Mouse (Mus musculus): Measurements from ENCODE around the gene Capn11. TPM values are rescaled to one million over a fixed set of nuclear protein-coding genes. Genes with fewer than 3 reads are reported as not detected.

Capn11 gene
- total and polyA plus RNA-seq, 2 experiments from 2014 or later, result 0.14 to 0.42 TPM

DNA sequence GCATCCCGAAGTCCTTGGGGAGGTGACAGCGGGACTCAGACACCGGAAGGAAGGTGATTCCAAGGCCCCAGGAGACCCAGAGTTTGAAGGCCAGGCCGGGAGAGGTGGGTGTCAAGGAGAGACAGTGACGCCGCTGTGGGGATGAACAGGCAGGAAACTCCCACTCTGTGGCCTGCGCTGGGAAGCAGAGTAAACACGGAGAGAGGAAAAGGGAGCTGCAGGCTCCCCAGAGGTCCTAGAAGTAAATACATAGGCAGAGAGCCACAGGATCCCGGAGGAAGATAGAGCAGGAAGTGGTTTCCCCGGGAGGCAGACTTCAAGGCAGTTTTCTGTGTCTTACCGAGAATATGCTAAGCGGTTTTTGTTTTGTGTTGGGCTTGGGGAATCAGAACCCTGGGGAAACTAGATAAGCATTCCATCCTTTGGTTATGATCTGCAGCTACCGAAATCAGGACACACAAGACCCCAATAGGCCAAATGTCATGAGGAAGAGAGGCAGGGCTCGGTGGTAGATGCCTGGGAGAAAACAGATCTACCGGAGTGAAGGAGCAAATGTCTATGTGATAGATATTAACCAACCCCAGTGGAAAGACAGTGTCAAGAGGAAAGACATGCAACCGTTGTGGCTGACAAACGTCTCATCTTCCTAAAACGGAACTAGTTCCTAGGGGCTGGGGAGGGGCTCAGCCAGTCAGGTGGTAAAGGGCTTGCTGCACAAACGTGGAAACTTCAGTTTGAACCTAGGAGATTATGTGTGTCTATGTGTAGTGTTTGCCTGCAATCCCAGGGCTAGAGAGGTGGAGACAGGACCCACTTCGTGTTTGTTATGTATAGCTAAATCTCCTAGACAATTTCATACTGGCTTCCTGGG is 39.5 kb downstream of the Capn11 start:
- Histone ChIP-seq H3K4me3 (ENCODE audit: low read length) (no peak overlapping the region), H3K4me1 (ENCODE audit: insufficient read depth, low read length) (0 out of 2 replicates have a peak, but pooled peaks cover 2% of the 10 kb centered on the region), H3K36me3 (ENCODE audit: insufficient read depth, low read length) (no peaks in the 10 kb centered on the region), H3K9ac (replicated peaks; ENCODE audit: low read length) (no peak overlapping the region), H3K27me3 (ENCODE audit: insufficient read depth, low read length) (no peaks in the 10 kb centered on the region), H3K9me3 (ENCODE audit: low read length) (no peaks in the 10 kb centered on the region), H3K27ac (peak overlapping the region; percentile 5; the same call in 1 of the 2 replicates), H3K4me2 (ENCODE audit: low read depth, low read length) (peak overlapping the region; percentile 29)
- TF ChIP-seq CTCF (IDR thresholded peaks at IDR 0.05; ENCODE audit: low read depth), result no peak
- no peak for DNase-seq (ENCODE audit: low spot score)
- no peak for ATAC-seq
- 31% methylated on average over 20 of the region's 20 CpGs for WGBS

DNA sequence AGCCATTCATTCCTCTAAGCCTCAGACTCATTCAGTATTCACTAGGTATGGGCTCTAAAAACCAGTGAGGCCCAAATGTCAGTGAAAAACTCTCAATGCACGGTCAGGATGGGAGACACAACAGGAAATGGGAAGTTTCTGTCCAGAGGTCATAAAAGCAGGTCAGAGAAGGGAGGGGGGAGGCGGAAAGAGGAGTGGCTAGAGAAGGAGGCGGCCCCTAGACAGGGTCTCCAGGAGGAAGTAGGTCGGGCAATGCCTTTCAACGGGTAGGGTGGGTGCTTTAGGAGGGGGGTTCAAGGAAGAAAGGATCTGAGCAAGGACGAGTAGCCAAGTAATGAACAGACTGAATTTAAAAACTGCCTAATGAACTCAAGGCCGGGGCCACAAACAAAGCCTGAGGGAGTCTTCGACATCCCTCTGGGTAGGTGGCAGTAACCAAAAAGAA is 40.2 kb downstream of the Capn11 start:
- Histone ChIP-seq H3K9me3 (ENCODE audit: low read length) (no peaks in the 10 kb centered on the region), H3K4me1 (ENCODE audit: insufficient read depth, low read length) (0 out of 2 replicates have a peak, but pooled peaks cover 2% of the 10 kb centered on the region), H3K27me3 (ENCODE audit: insufficient read depth, low read length) (no peaks in the 10 kb centered on the region), H3K9ac (replicated peaks; ENCODE audit: low read length) (no peak overlapping the region), H3K4me2 (ENCODE audit: low read depth, low read length) (peak overlapping the region; percentile 29), H3K4me3 (ENCODE audit: low read length) (no peak overlapping the region), H3K36me3 (ENCODE audit: insufficient read depth, low read length) (no peaks in the 10 kb centered on the region), H3K27ac (peak overlapping the region; percentile 5; the same call in 1 of the 2 replicates)
- TF ChIP-seq CTCF (IDR thresholded peaks at IDR 0.05; ENCODE audit: low read depth), result no peak
- 29% methylated on average over 8 of the region's 8 CpGs for WGBS
- no peak for ATAC-seq
- no peak for DNase-seq (ENCODE audit: low spot score)

DNA sequence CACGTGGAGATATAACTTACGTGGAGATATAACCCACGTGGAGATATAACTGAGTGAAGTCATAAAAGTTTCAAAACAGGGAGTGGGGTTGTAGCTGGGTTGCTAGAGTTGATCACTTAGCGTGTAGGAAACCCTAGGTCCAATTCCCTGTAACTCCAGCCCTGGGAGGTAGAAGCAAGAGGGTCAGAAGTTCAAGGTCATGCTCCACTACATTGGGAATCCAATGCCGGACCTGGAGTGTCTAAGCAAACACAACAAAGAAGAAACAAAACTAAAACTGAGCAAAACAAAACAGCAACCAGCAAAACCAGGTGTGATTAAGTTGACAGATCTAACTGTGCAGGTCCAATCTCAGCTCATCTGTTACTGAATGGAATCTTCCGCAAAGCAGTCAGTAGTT is 41.5 kb downstream of the Capn11 start:
- H3K27me3 ChIP-seq (ENCODE audit: insufficient read depth, low read length), result no peaks in the 10 kb centered on the region
- no peaks in the 10 kb centered on the region for H3K9me3 ChIP-seq (ENCODE audit: low read length)
- H3K27ac ChIP-seq, result no peak overlapping the region
- 91% methylated on average over 6 of the region's 6 CpGs for WGBS
- ATAC-seq (no peak), DNase-seq (ENCODE audit: low spot score) (no peak)
- TF ChIP-seq CTCF (IDR thresholded peaks at IDR 0.05; ENCODE audit: low read depth), result no peak
- 0 out of 2 replicates have a peak, but pooled peaks cover 2% of the 10 kb centered on the region for H3K4me1 ChIP-seq (ENCODE audit: insufficient read depth, low read length)
- H3K9ac ChIP-seq (replicated peaks; ENCODE audit: low read length), result no peak overlapping the region
- no peaks in the 10 kb centered on the region for H3K36me3 ChIP-seq (ENCODE audit: insufficient read depth, low read length)
- H3K4me3 ChIP-seq (ENCODE audit: low read length), result no peak overlapping the region
- no peak overlapping the region for H3K4me2 ChIP-seq (ENCODE audit: low read depth, low read length)

DNA sequence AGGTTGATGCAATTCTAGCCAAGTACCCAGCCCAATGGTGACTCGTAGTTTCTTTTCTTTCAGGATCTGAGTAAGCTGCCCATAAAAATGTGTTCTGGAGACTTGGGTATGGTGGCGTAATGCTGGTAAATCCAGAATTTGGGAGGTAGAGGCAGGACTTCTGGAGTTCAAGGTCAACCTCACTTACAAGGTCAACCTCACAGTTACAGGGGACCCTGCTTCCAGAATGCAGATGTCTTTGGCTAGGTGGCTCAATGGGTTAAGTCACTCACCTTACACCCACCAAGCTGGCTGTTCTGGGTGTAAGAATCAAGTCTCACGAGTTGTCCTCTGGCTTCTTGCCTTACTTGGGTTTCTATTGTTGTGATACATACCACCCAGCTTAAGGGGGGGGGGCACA is 42.4 kb downstream of the Capn11 start:
- TF ChIP-seq CTCF (IDR thresholded peaks at IDR 0.05; ENCODE audit: low read depth), result no peak
- WGBS, result 81% methylated on average over 3 of the region's 3 CpGs
- H3K36me3 ChIP-seq (ENCODE audit: insufficient read depth, low read length), result no peaks in the 10 kb centered on the region
- H3K4me3 ChIP-seq (ENCODE audit: low read length), result no peak overlapping the region
- no peaks in the 10 kb centered on the region for H3K27me3 ChIP-seq (ENCODE audit: insufficient read depth, low read length)
- H3K27ac ChIP-seq, result no peak overlapping the region
- no peak overlapping the region for H3K4me2 ChIP-seq (ENCODE audit: low read depth, low read length)
- no peak for DNase-seq (ENCODE audit: low spot score)
- no peak for ATAC-seq
- H3K9me3 ChIP-seq (ENCODE audit: low read length), result no peaks in the 10 kb centered on the region
- 0 out of 2 replicates have a peak, but pooled peaks cover 2% of the 10 kb centered on the region for H3K4me1 ChIP-seq (ENCODE audit: insufficient read depth, low read length)
- H3K9ac ChIP-seq (replicated peaks; ENCODE audit: low read length), result no peak overlapping the region

GRCm38 (mm10) chr17:45616046-45616650 is 43.0 kb downstream of the Capn11 start:
- no peak for ATAC-seq
- Histone ChIP-seq H3K4me2 (ENCODE audit: low read depth, low read length) (no peak overlapping the region), H3K4me3 (ENCODE audit: low read length) (no peak overlapping the region), H3K9ac (replicated peaks; ENCODE audit: low read length) (no peak overlapping the region), H3K9me3 (ENCODE audit: low read length) (no peaks in the 10 kb centered on the region), H3K4me1 (ENCODE audit: insufficient read depth, low read length) (0 out of 2 replicates have a peak, but pooled peaks cover 2% of the 10 kb centered on the region), H3K27ac (no peak overlapping the region), H3K27me3 (ENCODE audit: insufficient read depth, low read length) (no peaks in the 10 kb centered on the region), H3K36me3 (ENCODE audit: insufficient read depth, low read length) (no peaks in the 10 kb centered on the region)
- 57% methylated on average over 4 of the region's 4 CpGs for WGBS
- no peak for DNase-seq (ENCODE audit: low spot score)
- no peak for TF ChIP-seq CTCF (IDR thresholded peaks at IDR 0.05; ENCODE audit: low read depth)

DNA sequence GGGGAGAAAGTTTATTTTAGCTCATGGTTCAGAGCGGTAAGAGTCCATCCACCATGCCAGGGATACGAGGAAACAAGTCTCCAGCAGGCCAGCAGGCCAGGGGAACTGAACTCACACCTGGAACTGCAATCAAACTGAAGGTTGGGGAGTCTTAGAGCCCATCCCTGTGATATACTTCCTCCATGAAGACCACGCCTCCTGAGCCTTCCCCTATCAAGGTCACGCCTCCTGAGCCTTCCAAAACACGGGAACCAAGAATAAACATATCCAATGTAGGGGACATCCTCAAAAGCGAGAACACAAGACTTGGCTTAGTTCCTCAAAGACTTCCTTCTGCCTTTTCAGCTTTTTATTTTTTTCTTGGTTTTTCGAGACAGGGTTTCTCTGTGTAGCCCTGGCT is 46.2 kb downstream of the Capn11 start:
- no peak overlapping the region for H3K9ac ChIP-seq (replicated peaks; ENCODE audit: low read length)
- H3K9me3 ChIP-seq (ENCODE audit: low read length), result no peaks in the 10 kb centered on the region
- DNase-seq (ENCODE audit: low spot score) (no peak), ATAC-seq (no peak)
- WGBS, result 91% methylated on average over 7 of the region's 7 CpGs
- no peak overlapping the region for H3K4me3 ChIP-seq (ENCODE audit: low read length)
- H3K27ac ChIP-seq, result no peak overlapping the region
- no peak overlapping the region for H3K4me2 ChIP-seq (ENCODE audit: low read depth, low read length)
- no peak for TF ChIP-seq CTCF (IDR thresholded peaks at IDR 0.05; ENCODE audit: low read depth)
- no peaks in the 10 kb centered on the region for H3K36me3 ChIP-seq (ENCODE audit: insufficient read depth, low read length)
- no peaks in the 10 kb centered on the region for H3K4me1 ChIP-seq (ENCODE audit: insufficient read depth, low read length)
- no peaks in the 10 kb centered on the region for H3K27me3 ChIP-seq (ENCODE audit: insufficient read depth, low read length)

Data from hindbrain, postnatal 0 days (tissue).